Mouse (Mus musculus) liver, adult 2 months (tissue): ENCODE measurements around the gene Ppp4r1.

Experiments
- CTCF ChIP-seq: fragments of 200-500 bp; IDR thresholded peaks from 2 replicates; pipeline ENCODE4 v1.5.1; 2011; ENCODE audit warnings: low read depth, low read length, control low read depth
- POLR2A ChIP-seq: fragments of 200-500 bp; IDR thresholded peaks from 2 replicates; pipeline ENCODE4 v1.6.1; 2011; ENCODE audit warnings: low read length, control low read depth; ENCODE audit not compliant: insufficient read depth; ENCODE audit errors: extremely low read depth

- no peak for TF ChIP-seq CTCF
- TF ChIP-seq POLR2A = no peak
These were observed 71.0 kb downstream of the Ppp4r1 start for GRCm38 (mm10) chr17:65853326-65853725.
